Mouse (Mus musculus): Measurements from ENCODE around the gene Lrrc9. TPM values are rescaled to one million over a fixed set of nuclear protein-coding genes. Genes with fewer than 3 reads are reported as not detected.

Lrrc9 gene
- polyA plus RNA-seq, 1 experiment from 2014 or later, result 0.95 TPM

DNA sequence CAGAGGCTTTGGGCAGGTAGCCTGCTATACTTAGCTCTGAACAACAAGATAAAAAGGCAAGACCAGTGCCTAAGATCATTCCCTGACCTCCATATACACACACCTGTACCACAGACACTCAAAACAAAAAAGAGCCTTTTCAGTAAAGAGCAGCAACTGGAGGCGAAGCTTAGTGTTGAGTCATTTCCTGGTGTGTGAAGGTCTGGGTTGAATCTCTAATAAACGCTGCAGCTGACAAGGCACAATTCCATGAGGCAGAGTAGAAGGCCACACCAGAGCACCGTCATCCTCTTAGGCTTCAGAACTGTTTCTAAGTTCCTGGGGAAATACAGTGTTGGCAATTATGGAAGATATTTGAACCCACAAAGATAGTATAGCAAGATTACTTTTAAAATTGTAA lies 45.8 kb downstream of the Lrrc9 start:
- H3K4me3 ChIP-seq (ENCODE audit: low read depth, low read length), result no peak overlapping the region
- no peak for TF ChIP-seq CTCF (IDR thresholded peaks at IDR 0.05)
- H3K9ac ChIP-seq (replicated peaks; ENCODE audit: low read depth), result no peak overlapping the region
- no peak for DNase-seq (ENCODE audit: low spot score)
- no peaks in the 10 kb centered on the region for H3K9me3 ChIP-seq (ENCODE audit: low read length)
- H3K4me2 ChIP-seq (replicated peaks; ENCODE audit: low read depth, low read length), result no peak overlapping the region
- no peak for ATAC-seq
- H3K4me1 ChIP-seq (ENCODE audit: insufficient read depth, low read depth, low read length), result no peaks in the 10 kb centered on the region
- H3K27ac ChIP-seq (ENCODE audit: low read length), result no peak overlapping the region
- no peaks in the 10 kb centered on the region for H3K36me3 ChIP-seq (ENCODE audit: insufficient read depth, low read length)
- 59% methylated on average over 3 of the region's 3 CpGs for WGBS
- no peaks in the 10 kb centered on the region for H3K27me3 ChIP-seq (replicated peaks; ENCODE audit: insufficient read depth, low read length)

DNA sequence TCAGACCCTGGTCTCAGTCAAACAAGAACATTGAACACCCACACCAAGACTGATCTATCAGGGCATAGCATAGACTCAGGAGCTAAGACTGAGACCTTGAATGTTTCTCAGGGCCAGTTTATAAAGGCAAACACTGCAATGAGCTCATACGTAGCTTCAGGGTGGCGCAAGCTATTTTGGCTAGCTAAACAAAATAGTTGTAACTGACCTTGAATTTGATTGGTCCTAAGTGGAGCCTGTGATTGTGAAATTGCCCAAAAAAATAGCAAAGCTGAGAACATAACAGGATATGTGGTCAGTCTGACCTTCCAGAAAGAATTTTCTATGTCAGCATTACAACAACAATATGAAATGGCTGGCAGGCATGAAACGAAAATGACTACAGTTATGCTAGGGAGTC lies 48.3 kb downstream of the Lrrc9 start:
- ATAC-seq, result peak; percentile 90
- no peak overlapping the region; the same call in 1 of the 2 replicates for H3K27ac ChIP-seq (ENCODE audit: low read length)
- no peak overlapping the region for H3K4me3 ChIP-seq (ENCODE audit: low read depth, low read length)
- H3K9ac ChIP-seq (replicated peaks; ENCODE audit: low read depth), result no peak overlapping the region
- no peaks in the 10 kb centered on the region for H3K36me3 ChIP-seq (ENCODE audit: insufficient read depth, low read length)
- H3K4me1 ChIP-seq (ENCODE audit: insufficient read depth, low read depth, low read length), result no peaks in the 10 kb centered on the region
- DNase-seq (ENCODE audit: low spot score), result peak; percentile 92
- TF ChIP-seq CTCF (IDR thresholded peaks at IDR 0.05) (no peak), EP300 (IDR thresholded peaks at IDR 0.05) (peak; percentile 53; the same call in 1 of the 2 replicates)
- no peak overlapping the region for H3K4me2 ChIP-seq (replicated peaks; ENCODE audit: low read depth, low read length)
- 48% methylated on average over 3 of the region's 3 CpGs for WGBS
- H3K9me3 ChIP-seq (ENCODE audit: low read length), result no peaks in the 10 kb centered on the region
- H3K27me3 ChIP-seq (replicated peaks; ENCODE audit: insufficient read depth, low read length), result no peaks in the 10 kb centered on the region

DNA sequence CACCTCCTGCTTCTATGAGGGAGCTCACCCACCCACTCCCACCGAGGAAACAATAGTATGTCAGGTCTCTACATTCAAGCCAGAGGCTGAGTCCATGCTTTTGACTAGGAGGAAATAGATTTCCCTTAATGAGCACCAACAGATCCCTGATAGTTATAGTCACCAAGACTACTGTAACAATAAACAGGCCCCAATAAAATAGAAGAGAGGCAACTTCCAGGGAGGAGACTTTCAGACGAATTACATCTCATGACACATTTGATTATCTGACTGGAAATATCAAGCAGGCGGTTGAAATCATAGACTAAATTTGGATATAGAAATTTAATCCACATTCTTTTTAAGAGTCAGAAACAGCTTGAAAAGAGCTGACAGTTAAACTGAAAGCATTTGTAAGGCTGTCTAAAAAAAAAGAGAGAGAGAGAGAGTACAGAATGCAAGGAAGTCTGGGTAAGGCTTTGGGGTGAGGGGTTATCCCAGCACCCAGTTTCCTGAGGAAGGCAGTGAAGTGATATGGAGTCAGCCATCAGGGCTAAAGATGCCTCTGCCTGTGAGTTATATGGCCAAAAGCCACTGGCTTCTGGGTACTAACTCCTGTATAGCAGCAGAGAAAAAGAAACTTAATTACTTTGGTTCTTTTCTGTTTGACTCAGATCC lies 49.5 kb downstream of the Lrrc9 start:
- Histone ChIP-seq H3K27ac (ENCODE audit: low read length) (peak overlapping the region; percentile 54), H3K9ac (replicated peaks; ENCODE audit: low read depth) (no peak overlapping the region), H3K9me3 (ENCODE audit: low read length) (no peaks in the 10 kb centered on the region), H3K4me3 (ENCODE audit: low read depth, low read length) (no peak overlapping the region), H3K36me3 (ENCODE audit: insufficient read depth, low read length) (no peaks in the 10 kb centered on the region), H3K4me2 (replicated peaks; ENCODE audit: low read depth, low read length) (no peak overlapping the region), H3K27me3 (replicated peaks; ENCODE audit: insufficient read depth, low read length) (no peaks in the 10 kb centered on the region), H3K4me1 (ENCODE audit: insufficient read depth, low read depth, low read length) (no peaks in the 10 kb centered on the region)
- no peak for TF ChIP-seq EP300 (IDR thresholded peaks at IDR 0.05)
- no peak for TF ChIP-seq CTCF (IDR thresholded peaks at IDR 0.05)
- 31% methylated on average over 3 of the region's 3 CpGs for WGBS
- DNase-seq (ENCODE audit: low spot score) (peak; percentile 79), ATAC-seq (peak; percentile 66)

DNA sequence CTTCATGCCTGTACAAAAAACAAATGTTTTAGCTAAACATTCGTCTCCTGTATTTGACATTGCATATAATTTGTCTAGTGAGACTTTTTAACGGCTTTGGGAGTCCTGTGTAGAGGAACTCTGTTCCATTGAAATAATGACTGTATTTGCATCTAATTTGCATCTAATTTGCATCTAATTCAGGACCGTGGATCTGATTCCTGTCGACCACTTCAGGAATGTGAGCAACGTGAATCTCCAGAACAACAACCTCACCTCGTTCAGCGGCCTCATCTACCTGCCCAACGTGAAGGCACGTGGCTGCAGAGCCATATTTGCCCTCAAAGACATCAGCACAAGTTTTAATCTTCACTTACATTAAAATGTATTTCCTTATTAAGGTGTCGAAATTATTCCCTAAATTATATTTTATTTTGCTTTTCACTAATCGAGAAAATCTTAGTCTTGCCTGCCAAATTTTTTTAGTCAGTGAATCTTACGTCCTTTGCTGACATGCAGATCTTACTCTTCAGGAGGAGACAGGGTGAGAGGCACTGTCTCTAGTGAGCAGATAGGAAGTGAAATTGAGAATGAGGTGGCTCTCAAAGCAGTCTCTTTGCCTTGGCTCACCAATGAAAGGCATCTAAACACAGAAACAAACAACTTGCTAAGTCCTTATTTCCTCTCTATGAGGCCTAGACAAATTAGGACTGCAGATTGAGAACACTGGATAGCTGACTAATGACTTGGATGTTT lies 55.4 kb downstream of the Lrrc9 start:
- ATAC-seq, result no peak
- Histone ChIP-seq H3K4me3 (ENCODE audit: low read depth, low read length) (no peak overlapping the region), H3K9me3 (ENCODE audit: low read length) (no peaks in the 10 kb centered on the region), H3K9ac (replicated peaks; ENCODE audit: low read depth) (no peak overlapping the region), H3K36me3 (ENCODE audit: insufficient read depth, low read length) (no peaks in the 10 kb centered on the region), H3K4me1 (ENCODE audit: insufficient read depth, low read depth, low read length) (no peaks in the 10 kb centered on the region), H3K27ac (ENCODE audit: low read length) (no peak overlapping the region), H3K4me2 (replicated peaks; ENCODE audit: low read depth, low read length) (no peak overlapping the region), H3K27me3 (replicated peaks; ENCODE audit: insufficient read depth, low read length) (no peaks in the 10 kb centered on the region)
- DNase-seq (ENCODE audit: low spot score), result no peak
- 70% methylated on average over 12 of the region's 12 CpGs for WGBS
- TF ChIP-seq EP300 (IDR thresholded peaks at IDR 0.05) (no peak), CTCF (IDR thresholded peaks at IDR 0.05) (no peak)

DNA sequence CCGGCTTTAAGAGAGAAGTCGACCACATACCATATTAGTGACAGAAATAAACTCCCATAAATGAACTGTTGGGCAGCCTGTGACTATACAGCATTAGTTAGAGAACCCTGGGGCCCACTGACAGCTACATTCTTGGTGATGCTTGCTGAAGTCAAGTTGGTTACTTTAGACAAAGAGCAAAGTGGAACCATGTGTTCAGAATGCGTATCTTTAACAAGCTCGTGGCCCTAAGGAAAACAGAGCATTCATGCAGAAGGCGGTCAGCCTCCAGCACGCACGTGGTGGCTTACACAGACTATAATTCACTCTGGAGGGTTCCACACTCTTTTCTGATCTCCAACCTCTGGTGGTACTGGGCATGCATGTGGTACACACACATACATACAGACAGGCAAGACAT lies 67.9 kb downstream of the Lrrc9 start:
- TF ChIP-seq CTCF (IDR thresholded peaks at IDR 0.05) (no peak), EP300 (IDR thresholded peaks at IDR 0.05) (no peak)
- Histone ChIP-seq H3K36me3 (ENCODE audit: insufficient read depth, low read length) (no peaks in the 10 kb centered on the region), H3K4me2 (replicated peaks; ENCODE audit: low read depth, low read length) (no peak overlapping the region), H3K4me1 (ENCODE audit: insufficient read depth, low read depth, low read length) (no peaks in the 10 kb centered on the region), H3K9ac (replicated peaks; ENCODE audit: low read depth) (no peak overlapping the region), H3K9me3 (ENCODE audit: low read length) (no peaks in the 10 kb centered on the region), H3K27me3 (replicated peaks; ENCODE audit: insufficient read depth, low read length) (no peaks in the 10 kb centered on the region), H3K4me3 (ENCODE audit: low read depth, low read length) (no peak overlapping the region), H3K27ac (ENCODE audit: low read length) (no peak overlapping the region)
- ATAC-seq, result no peak
- DNase-seq (ENCODE audit: low spot score), result no peak
- 77% methylated on average over 7 of the region's 7 CpGs for WGBS

DNA sequence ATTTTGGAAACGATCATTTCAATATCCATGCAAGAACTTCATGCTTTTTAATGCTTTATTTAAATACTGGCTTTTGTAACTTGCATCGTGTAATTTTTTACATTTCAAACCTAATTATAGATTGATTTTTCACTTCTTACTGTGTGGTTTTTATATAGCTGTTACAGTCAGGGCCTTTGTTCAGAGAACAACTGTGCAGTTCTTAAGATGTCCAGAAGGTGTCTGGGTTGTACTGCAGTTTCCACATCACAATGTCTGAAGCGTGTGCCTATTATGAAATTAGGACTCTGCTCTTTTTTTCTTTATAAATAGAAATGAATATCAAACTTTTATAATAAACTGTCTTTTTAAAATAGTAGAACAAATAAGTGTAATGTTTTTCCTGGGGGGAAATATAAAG lies 73.8 kb downstream of the Lrrc9 start:
- DNase-seq (ENCODE audit: low spot score), result peak; percentile 76
- Histone ChIP-seq H3K4me2 (replicated peaks; ENCODE audit: low read depth, low read length) (no peak overlapping the region), H3K27me3 (replicated peaks; ENCODE audit: insufficient read depth, low read length) (no peaks in the 10 kb centered on the region), H3K27ac (ENCODE audit: low read length) (no peak overlapping the region), H3K36me3 (ENCODE audit: insufficient read depth, low read length) (no peaks in the 10 kb centered on the region), H3K4me3 (ENCODE audit: low read depth, low read length) (no peak overlapping the region), H3K9me3 (ENCODE audit: low read length) (no peaks in the 10 kb centered on the region), H3K9ac (replicated peaks; ENCODE audit: low read depth) (no peak overlapping the region), H3K4me1 (ENCODE audit: insufficient read depth, low read depth, low read length) (no peaks in the 10 kb centered on the region)
- TF ChIP-seq CTCF (IDR thresholded peaks at IDR 0.05) (peak; percentile 75), EP300 (IDR thresholded peaks at IDR 0.05) (no peak)
- no peak for ATAC-seq
- WGBS, result 58% methylated on average over 3 of the region's 3 CpGs

All from lung, postnatal 0 days (tissue).